Mouse (Mus musculus) heart, embryonic 10.5 days (tissue): Measurements from ENCODE around the gene Mttp. TPM values are rescaled to one million over a fixed set of nuclear protein-coding genes. Genes with fewer than 3 reads are reported as not detected.

ENCODE experiments used
- DNase-seq: peaks from one replicate; pipeline ENCODE4 v3.0.0-alpha.2; 2017; ENCODE audit warnings: low spot score
- H3K27ac ChIP-seq: fragments of 300-500 bp; sonication (generic); 2 replicates; pipeline ENCODE4 v1.5.1; 2016; ENCODE audit warnings: mild to moderate bottlenecking
- H3K27me3 ChIP-seq: fragments of 300-500 bp; sonication (generic); 2 replicates; pipeline ENCODE4 v1.6.1; 2016; ENCODE audit warnings: mild to moderate bottlenecking; ENCODE audit not compliant: poor library complexity, insufficient read depth, severe bottlenecking
- H3K36me3 ChIP-seq: fragments of 300-500 bp; sonication (generic); 2 replicates; pipeline ENCODE4 v1.6.1; 2016; ENCODE audit warnings: mild to moderate bottlenecking, moderate library complexity
- H3K4me1 ChIP-seq: fragments of 300-500 bp; sonication (generic); 2 replicates; pipeline ENCODE4 v1.6.1; 2016; ENCODE audit warnings: mild to moderate bottlenecking
- H3K4me3 ChIP-seq: fragments of 300-500 bp; sonication (generic); 2 replicates; pipeline ENCODE4 v1.5.1; 2016; ENCODE audit warnings: mild to moderate bottlenecking, moderate library complexity
- H3K9me3 ChIP-seq: fragments of 300-500 bp; sonication (generic); 2 replicates; pipeline ENCODE4 v1.6.1; 2016; ENCODE audit warnings: mild to moderate bottlenecking, moderate library complexity
- WGBS: fragments of 180-500 bp; shearing (Covaris S2); methylation state at CpG from one replicate; pipeline ENCODE4 v1.1.7; 2016; 5-methylcytosine and 5-hydroxymethylcytosine counted together
- polyA plus RNA-seq: library from polyadenylated mRNA; unstranded; fragments of >200 nt; fragmentation: Nextera tagmentation; extraction: Ambion mirVana; gene quantifications from 2 replicates; pipeline ENCODE4 v1.2.1, GENCODE M21; 2016

Mttp gene
- polyA plus RNA-seq, 1 experiment from 2014 or later = 19.0 TPM

DNA sequence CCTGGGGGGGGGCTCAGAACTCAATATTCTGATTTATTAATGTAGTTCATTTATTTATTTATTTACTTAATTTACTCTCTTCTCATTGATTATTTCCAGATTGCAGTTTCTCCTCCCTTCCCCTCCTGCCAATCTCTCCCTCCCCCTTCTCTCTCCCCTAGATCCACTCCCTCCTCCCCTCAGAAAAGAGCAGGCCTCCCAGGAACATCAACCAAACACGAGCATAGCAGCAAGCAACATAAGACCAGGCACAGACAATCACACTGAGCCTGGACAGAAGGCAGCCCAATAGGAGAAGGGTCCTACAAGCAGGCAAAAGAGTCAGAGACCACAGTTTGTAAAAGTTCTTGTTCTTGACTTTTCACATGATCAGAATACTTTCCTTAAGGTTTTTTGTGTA lies 73.8 kb downstream of the Mttp start:
- H3K4me3 ChIP-seq = peak overlapping the region; percentile 51; the same call in 1 of the 2 replicates
- no peaks in the 10 kb centered on the region for H3K9me3 ChIP-seq
- H3K27me3 ChIP-seq = no peaks in the 10 kb centered on the region
- WGBS = 4% methylated on average over 1 of the region's 1 CpGs
- H3K36me3 ChIP-seq = no peaks in the 10 kb centered on the region; the same call in none of the 2 replicates
- peak overlapping the region; percentile 84 for H3K27ac ChIP-seq
- no peak for DNase-seq
- H3K4me1 ChIP-seq = peaks cover 66% of the 10 kb centered on the region

DNA sequence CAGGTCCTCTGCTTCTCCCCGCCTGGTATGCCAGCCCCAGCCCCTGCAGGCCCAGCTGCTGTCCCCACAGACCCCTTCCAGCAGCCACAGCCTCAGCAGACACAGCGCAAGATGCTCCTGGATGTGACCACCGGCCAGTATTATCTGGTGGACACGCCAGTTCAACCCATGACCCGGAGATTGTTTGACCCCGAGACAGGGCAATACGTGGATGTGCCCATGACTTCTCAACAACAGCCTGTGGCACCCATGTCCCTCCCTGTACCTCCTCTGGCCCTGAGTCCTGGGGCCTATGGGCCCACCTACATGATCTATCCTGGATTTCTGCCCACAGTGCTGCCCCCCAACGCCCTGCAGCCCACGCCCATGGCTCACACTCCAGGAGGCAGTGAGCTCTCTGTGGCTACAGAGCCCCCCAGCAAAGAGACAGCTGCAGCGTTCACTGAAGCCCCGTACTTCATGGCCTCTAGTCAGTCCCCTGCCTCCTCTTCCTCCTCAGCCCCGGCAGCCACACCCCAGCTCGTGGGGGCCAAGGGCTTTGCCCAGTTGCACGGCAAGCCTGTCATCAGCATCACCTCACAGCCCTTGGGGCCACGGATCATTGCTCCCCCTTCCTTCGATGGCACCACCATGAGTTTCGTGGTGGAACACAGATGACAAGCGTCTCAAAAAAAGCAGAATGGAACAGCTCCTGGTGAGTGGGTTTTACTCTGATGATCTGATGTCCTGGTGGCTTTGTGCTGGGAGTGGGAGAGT lies 74.8 kb downstream of the Mttp start:
- Histone ChIP-seq H3K27me3 (no peaks in the 10 kb centered on the region), H3K27ac (peak overlapping the region; percentile 84), H3K4me3 (peak overlapping the region; percentile 51), H3K4me1 (peaks cover 77% of the 10 kb centered on the region), H3K36me3 (no peaks in the 10 kb centered on the region; the same call in none of the 2 replicates), H3K9me3 (no peaks in the 10 kb centered on the region)
- DNase-seq = no peak
- 60% methylated on average over 18 of the region's 18 CpGs for WGBS

GRCm38 (mm10) chr3:138068103-138068502 lies 76.7 kb downstream of the Mttp start:
- Histone ChIP-seq H3K4me3 (peak overlapping the region; percentile 51), H3K36me3 (no peaks in the 10 kb centered on the region; the same call in none of the 2 replicates)
- WGBS = 89% methylated on average over 12 of the region's 12 CpGs

DNA sequence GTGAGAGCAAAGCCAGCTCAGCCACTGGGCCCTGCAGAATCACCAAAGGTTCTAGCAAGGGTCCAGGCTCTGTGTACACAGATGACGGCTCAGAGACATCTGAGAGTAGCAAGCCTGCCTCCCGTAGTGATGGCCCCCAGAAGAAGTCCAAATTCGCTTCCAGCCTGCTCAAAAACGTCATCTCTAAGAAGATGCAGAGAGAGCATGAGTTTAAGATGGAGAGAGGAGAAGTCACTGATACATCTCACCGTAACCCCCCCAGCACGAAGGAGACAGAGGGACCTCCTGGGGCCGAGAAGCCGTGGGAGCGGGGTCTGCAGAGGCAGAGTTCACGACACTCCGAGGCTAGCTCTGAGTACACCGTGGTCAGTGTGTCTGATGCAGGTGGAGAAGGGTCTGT lies 77.5 kb downstream of the Mttp start, which contains the start of gene Gm5105:
Gene Gm5105, minus strand, starts transcription at position 101 of the 400 bp plus-strand sequence.
- Histone ChIP-seq H3K27ac (peak within 1 kb of the TSS; percentile 84), H3K36me3 (no peaks in the 10 kb centered on the region; the same call in none of the 2 replicates), H3K4me1 (peaks cover 82% of the 10 kb centered on the region), H3K9me3 (no peaks in the 10 kb centered on the region), H3K27me3 (no peaks in the 10 kb centered on the region), H3K4me3 (peak within 1 kb of the TSS; percentile 51; the same call in 1 of the 2 replicates)
- DNase-seq = no peak
- 87% methylated on average over 12 of the region's 12 CpGs for WGBS

More at GRCm38 (mm10) chr3:138068103-138068502, 76.7 kb downstream of the Mttp start:
- Histone ChIP-seq H3K9me3 (no peaks in the 10 kb centered on the region), H3K4me1 (peaks cover 89% of the 10 kb centered on the region), H3K27ac (0 out of 2 replicates have a peak overlapping the region, but pooled peaks have one; percentile 84), H3K27me3 (no peaks in the 10 kb centered on the region)
- no peak for DNase-seq

DNA sequence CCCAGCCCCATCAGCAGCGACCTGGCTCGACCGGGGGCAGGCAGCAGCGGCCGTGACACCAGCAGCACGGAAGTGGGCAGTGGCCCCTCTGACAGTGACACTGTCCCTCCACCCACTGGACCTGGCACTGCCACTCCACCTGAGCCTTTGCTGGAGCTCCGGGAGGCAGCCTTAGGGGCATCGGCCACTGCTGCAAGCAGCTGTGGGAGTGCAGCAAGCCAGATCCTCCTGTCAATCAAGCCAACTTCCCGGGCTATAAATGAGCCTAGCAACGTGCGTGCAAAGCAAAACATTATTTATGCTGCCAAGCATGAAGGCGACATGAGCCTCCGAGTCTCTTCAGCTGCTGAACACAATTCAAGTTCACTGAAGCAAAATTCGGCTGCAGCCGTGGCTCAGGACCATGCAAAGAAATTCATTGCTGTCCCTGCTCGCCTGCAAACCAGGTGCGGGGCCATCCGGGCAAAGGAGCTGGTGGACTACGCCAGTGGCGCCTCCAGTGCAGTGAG lies 78.4 kb downstream of the Mttp start:
- Histone ChIP-seq H3K27me3 (no peaks in the 10 kb centered on the region), H3K4me3 (peak overlapping the region; percentile 44; the same call in 1 of the 2 replicates), H3K36me3 (no peaks in the 10 kb centered on the region; the same call in none of the 2 replicates), H3K9me3 (no peaks in the 10 kb centered on the region), H3K4me1 (peaks cover 73% of the 10 kb centered on the region), H3K27ac (peak overlapping the region; percentile 30; the same call in 1 of the 2 replicates)
- DNase-seq = no peak
- 81% methylated on average over 20 of the region's 20 CpGs for WGBS

DNA sequence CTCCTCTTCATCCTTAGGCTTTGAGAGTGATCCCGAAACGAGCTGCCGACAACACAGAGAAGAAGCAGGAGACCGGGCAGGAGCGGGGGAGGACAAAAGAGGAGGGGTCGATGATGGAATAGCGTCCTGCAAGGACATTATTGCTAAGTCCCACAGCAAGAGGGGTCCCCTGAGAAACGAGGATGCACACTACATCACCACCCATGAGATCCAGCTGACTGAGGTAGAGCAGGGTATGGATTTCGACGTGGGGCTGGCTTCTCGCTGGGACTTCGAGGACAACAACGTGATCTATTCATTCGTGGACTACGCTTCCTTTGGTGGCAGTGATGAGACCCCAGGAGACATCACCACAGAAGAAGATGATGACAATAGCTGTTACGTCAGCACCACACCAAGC lies 78.8 kb downstream of the Mttp start:
- peaks cover 69% of the 10 kb centered on the region for H3K4me1 ChIP-seq
- peak overlapping the region; percentile 91 for H3K27ac ChIP-seq
- H3K27me3 ChIP-seq = no peaks in the 10 kb centered on the region
- no peaks in the 10 kb centered on the region; the same call in none of the 2 replicates for H3K36me3 ChIP-seq
- DNase-seq = no peak
- no peaks in the 10 kb centered on the region for H3K9me3 ChIP-seq
- 78% methylated on average over 16 of the region's 16 CpGs for WGBS
- peak overlapping the region; percentile 44; the same call in 1 of the 2 replicates for H3K4me3 ChIP-seq

DNA sequence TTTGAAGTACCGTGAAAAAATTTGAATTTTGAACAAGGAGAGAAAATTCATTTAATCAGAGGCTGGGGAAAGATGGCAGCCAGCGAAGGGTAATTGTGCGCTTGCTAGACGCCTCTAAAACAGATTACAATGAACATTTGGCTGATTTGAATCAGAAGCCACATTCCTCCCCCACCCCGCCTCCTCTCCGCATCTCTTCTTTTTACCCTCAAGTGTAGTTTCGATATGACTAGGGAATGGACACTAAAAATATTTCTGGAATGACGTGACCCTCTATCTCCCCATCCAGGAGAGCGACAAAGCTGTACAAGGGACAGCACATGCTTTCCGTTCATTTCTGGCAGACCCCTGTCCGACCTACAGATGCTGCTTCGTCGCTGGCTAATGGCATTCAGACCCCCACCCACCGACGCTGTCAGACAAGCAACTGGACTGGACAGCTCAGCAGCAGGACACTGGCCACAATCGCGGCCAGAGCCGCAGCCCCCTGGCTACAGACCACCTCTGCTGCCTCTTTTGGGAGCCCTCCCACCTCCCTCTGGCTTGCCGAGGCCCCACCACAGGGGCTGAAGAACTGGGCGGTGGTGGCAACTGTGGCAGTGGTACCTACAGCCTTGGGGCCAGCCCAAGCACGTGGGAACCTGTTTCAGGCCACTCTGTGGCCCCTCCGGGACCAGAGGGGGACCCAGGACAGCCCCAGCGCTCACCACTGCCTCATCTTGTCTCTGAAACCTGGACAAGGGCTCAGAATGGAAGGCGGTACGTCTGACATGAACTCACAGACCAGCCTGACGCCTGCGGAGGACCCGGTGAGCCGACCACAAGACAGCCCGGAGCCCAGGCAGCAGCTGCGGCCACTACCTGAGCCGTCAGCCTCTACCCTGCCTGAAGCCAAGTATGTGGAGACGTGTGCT lies 79.8 kb downstream of the Mttp start, which contains the start of gene 1110002E22Rik:
Gene 1110002E22Rik, plus strand, starts transcription at position 321 of the 914 bp plus-strand sequence.
- no peaks in the 10 kb centered on the region for H3K9me3 ChIP-seq
- no peaks in the 10 kb centered on the region for H3K27me3 ChIP-seq
- WGBS = 56% methylated on average over 33 of the region's 33 CpGs
- peak within 1 kb of the TSS; percentile 91 for H3K27ac ChIP-seq
- H3K4me3 ChIP-seq = peak within 1 kb of the TSS; percentile 44
- no peak for DNase-seq
- H3K4me1 ChIP-seq = peaks cover 69% of the 10 kb centered on the region
- no peaks in the 10 kb centered on the region; the same call in none of the 2 replicates for H3K36me3 ChIP-seq

- no peak for DNase-seq
These were observed 80.9 kb downstream of the Mttp start for GRCm38 (mm10) chr3:138063731-138064329.

GRCm38 (mm10) chr3:138062673-138063072 lies 82.1 kb downstream of the Mttp start:
- no peaks in the 10 kb centered on the region; the same call in none of the 2 replicates for H3K36me3 ChIP-seq
- H3K4me1 ChIP-seq = peaks cover 55% of the 10 kb centered on the region
- no peak for DNase-seq
- no peak overlapping the region for H3K27ac ChIP-seq
- WGBS = 82% methylated on average over 4 of the region's 4 CpGs
- no peaks in the 10 kb centered on the region for H3K27me3 ChIP-seq
- no peaks in the 10 kb centered on the region for H3K9me3 ChIP-seq
- H3K4me3 ChIP-seq = no peak overlapping the region

More at GRCm38 (mm10) chr3:138063731-138064329, 80.9 kb downstream of the Mttp start:
- Histone ChIP-seq H3K27ac (peak overlapping the region; percentile 75), H3K9me3 (no peaks in the 10 kb centered on the region), H3K4me3 (no peak overlapping the region), H3K4me1 (peaks cover 66% of the 10 kb centered on the region), H3K36me3 (no peaks in the 10 kb centered on the region; the same call in none of the 2 replicates), H3K27me3 (no peaks in the 10 kb centered on the region)
- 62% methylated on average over 14 of the region's 14 CpGs for WGBS

- DNase-seq = no peak
- peaks cover 51% of the 10 kb centered on the region for H3K4me1 ChIP-seq
- 73% methylated on average over 9 of the region's 9 CpGs for WGBS
- H3K4me3 ChIP-seq = no peak overlapping the region
- H3K36me3 ChIP-seq = no peaks in the 10 kb centered on the region
- no peaks in the 10 kb centered on the region for H3K9me3 ChIP-seq
- 0 out of 2 replicates have a peak overlapping the region, but pooled peaks have one; percentile 78 for H3K27ac ChIP-seq
- H3K27me3 ChIP-seq = no peaks in the 10 kb centered on the region
These were observed 83.4 kb downstream of the Mttp start for GRCm38 (mm10) chr3:138061205-138061911.

DNA sequence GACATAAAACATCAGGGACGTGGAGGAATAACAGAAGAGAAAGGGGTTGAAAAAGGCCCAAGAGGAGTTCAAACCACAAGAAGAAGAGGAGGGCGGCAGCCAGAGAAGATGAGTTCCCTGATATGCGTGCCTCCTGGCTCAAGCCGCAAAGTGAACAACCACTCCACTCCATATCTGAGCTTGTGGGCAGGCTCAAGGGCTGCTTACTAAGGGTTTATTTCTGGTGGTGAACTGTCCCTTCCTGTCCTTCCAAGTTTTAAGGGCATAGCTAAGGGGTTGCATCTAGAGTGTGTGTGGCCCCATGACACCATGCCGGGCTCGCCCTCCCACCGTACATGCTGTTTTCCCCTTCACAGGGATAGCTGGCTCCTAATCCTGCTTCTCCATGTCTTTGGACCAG lies 84.3 kb downstream of the Mttp start:
- H3K4me3 ChIP-seq = 0 out of 2 replicates have a peak overlapping the region, but pooled peaks have one; percentile 12
- H3K4me1 ChIP-seq = peaks cover 43% of the 10 kb centered on the region
- H3K27ac ChIP-seq = peak overlapping the region; percentile 78
- no peaks in the 10 kb centered on the region for H3K9me3 ChIP-seq
- no peaks in the 10 kb centered on the region for H3K36me3 ChIP-seq
- DNase-seq = no peak
- 51% methylated on average over 7 of the region's 7 CpGs for WGBS
- no peaks in the 10 kb centered on the region for H3K27me3 ChIP-seq
